Mouse (Mus musculus): ENCODE results near the gene Gm12248. TPM values are rescaled to one million over a fixed set of nuclear protein-coding genes. Genes with fewer than 3 reads are reported as not detected.
A peak's percentile ranks its signal among the peaks of the same experiment; 100 is the strongest.
"Not testable (repeated sequence)": the region's sequence is repeated elsewhere in the genome, so short reads cannot be mapped to it uniquely, and the experiment has no call there.

Gene Gm12248
- polyA plus RNA-seq, 1 experiment from 2014 or later = not detected

DNA sequence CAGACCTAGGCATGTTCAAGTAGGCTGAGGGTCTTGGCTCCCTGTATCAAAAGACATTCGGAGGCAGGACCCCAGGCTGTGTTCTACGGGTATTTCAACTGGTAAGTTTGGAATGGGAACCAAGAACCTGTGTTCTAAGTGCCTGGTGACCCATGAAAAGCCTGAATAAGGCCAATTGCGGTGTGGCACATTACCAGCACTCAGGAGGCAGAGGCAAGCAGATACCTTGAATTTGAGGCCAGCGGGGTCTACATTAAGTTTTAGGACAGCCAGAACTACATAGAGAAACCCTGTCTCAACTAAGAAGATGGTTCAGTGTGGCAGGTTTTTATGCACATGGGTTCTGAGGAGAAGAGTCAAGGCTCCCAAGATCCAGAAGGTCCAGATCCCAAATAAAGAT lies 27.9 kb downstream of the Gm12248 start:
- Histone ChIP-seq H3K9ac (no peak overlapping the region), H3K4me2 (no peak overlapping the region), H3K27me3 (replicated peaks) (no peaks in the 10 kb centered on the region), H3K4me1 (peaks cover 7% of the 10 kb centered on the region; the same call in 1 of the 2 replicates), H3K27ac (no peak overlapping the region), H3K4me3 (replicated peaks) (no peak overlapping the region), H3K9me3 (no peaks in the 10 kb centered on the region), H3K36me3 (peaks cover 14% of the 10 kb centered on the region)
- no peak for ATAC-seq (ENCODE audit: insufficient read depth, low FRiP score, low read depth)
- WGBS = 87% methylated on average over 4 of the region's 4 CpGs

DNA sequence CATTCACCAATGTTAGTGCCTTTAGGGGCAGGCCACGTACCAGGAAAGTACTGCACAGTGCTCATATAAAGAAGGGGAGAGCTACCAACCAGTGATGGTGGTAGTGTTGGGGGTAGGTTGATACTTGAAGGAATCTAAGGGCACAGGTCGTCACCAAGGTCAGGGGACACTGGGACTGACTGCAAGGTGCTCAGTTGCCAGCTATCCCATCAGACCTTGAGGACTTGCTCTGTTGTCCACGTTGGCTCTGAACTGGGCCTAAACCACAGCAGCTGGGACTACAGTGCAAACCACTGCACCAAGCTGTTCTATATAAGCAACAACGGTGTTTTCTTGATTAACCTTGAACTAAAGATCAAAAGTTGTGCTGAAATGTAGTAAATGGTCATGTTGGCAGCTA lies 30.3 kb downstream of the Gm12248 start:
- 82% methylated on average over 4 of the region's 4 CpGs for WGBS
- ATAC-seq (ENCODE audit: insufficient read depth, low FRiP score, low read depth) = no peak

DNA sequence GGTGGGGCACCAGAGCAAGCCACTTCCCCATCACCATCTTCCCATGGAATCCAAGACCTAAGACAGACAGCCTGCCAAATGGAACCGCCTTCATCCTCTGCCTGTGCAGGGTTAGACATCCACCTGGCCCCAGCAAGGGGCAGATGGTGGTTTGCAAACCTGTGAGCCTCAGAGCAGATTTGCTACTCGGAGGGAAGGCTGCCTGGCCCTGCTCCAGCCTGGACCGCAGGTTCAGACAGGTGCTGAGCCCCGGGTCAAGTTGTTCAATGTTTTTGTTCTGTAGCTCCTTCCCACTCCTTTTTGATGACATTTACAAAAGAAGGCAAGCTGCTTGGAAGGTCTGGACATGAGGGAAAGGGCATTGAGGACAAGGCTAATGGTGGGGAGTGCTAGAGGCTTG lies 31.7 kb downstream of the Gm12248 start:
- H3K36me3 ChIP-seq = peaks cover 42% of the 10 kb centered on the region
- H3K4me1 ChIP-seq; H3K9ac ChIP-seq; H3K9me3 ChIP-seq; H3K27ac ChIP-seq; ATAC-seq (ENCODE audit: insufficient read depth, low FRiP score, low read depth); H3K4me3 ChIP-seq (replicated peaks); H3K27me3 ChIP-seq (replicated peaks); H3K4me2 ChIP-seq: not testable (repeated sequence)
- 82% methylated on average over 4 of the region's 4 CpGs for WGBS

More for the DNA sequence above, 30.3 kb downstream of the Gm12248 start:
- Histone ChIP-seq H3K27me3 (replicated peaks) (no peaks in the 10 kb centered on the region), H3K27ac (no peak overlapping the region), H3K4me1 (peaks cover 7% of the 10 kb centered on the region; the same call in 1 of the 2 replicates), H3K9me3 (no peaks in the 10 kb centered on the region), H3K4me2 (no peak overlapping the region), H3K9ac (no peak overlapping the region), H3K36me3 (peaks cover 32% of the 10 kb centered on the region), H3K4me3 (replicated peaks) (no peak overlapping the region)

DNA sequence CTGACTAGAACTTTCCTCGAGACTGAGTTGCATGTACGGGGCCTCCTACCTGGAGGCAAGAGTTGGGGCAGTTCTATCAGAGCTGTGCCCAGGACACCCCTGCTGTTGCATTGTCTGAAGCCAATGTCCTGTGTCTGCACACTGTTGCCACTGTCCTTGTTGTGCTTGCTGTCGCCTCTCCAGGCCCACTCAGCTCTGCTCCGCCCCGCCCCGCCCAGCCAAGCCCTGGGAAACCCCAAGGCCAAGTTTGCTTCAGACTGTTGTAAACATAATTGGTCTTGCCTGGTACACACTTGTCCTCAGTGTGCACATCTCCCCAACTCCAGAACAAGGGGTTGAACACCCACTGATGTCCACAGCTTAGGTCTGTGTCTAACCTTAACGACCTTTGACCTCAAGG lies 33.2 kb downstream of the Gm12248 start:
- 87% methylated on average over 7 of the region's 7 CpGs for WGBS
- ATAC-seq (ENCODE audit: insufficient read depth, low FRiP score, low read depth); H3K27me3 ChIP-seq (replicated peaks); H3K4me1 ChIP-seq; H3K4me2 ChIP-seq; H3K4me3 ChIP-seq (replicated peaks); H3K27ac ChIP-seq; H3K9ac ChIP-seq; H3K9me3 ChIP-seq: not testable (repeated sequence)
- peaks cover 51% of the 10 kb centered on the region for H3K36me3 ChIP-seq

DNA sequence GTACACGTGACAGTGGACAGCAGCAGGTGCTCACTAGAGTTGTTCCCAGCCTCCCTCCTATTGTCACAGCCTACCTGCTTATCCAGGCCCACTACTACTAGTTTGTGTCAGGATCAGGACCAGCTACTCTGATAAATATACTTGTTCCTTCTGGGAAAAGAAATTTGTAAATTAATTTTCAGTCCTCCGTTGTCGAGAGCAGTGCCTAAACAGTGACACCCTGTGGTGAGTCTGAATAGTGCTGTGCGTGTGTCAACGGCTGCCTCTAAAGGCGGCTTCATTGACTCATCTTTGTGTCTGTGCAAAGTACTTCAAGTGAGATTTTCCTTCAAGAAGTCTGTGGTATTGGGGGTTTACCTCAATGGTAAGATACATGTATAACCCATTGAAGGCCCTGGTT lies 35.5 kb downstream of the Gm12248 start:
- ATAC-seq (ENCODE audit: insufficient read depth, low FRiP score, low read depth) = no peak

DNA sequence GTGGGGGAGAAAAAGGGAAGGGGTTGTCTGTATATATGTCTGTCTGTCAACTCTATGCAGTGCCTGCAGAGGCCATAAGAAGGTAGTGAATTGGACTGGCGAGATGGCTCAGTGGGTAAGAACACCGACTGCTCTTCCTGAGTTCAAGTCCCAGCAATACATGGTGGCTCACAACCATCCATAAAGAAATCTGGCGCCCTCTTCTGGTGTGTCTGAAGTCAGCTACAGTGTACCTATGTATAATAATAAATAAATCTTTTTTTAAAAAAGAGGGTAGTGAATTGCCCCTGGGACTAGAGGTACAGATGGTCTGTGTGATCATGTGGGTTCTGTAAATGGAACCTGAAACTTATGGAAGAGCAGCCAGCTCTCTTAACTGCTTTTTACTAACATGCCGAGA lies 46.5 kb downstream of the Gm12248 start:
- Histone ChIP-seq H3K36me3 (peaks cover 41% of the 10 kb centered on the region), H3K27ac (no peak overlapping the region), H3K27me3 (replicated peaks) (no peaks in the 10 kb centered on the region), H3K4me3 (replicated peaks) (no peak overlapping the region), H3K9ac (no peak overlapping the region), H3K4me2 (no peak overlapping the region), H3K9me3 (no peaks in the 10 kb centered on the region), H3K4me1 (0 out of 2 replicates have a peak, but pooled peaks cover 5% of the 10 kb centered on the region)
- ATAC-seq (ENCODE audit: insufficient read depth, low FRiP score, low read depth) = no peak
- WGBS = 77% methylated on average over 4 of the region's 4 CpGs

More for the DNA sequence above, 35.5 kb downstream of the Gm12248 start:
- WGBS = 53% methylated on average over 6 of the region's 6 CpGs
- H3K27me3 ChIP-seq (replicated peaks) = no peaks in the 10 kb centered on the region
- H3K9me3 ChIP-seq = no peaks in the 10 kb centered on the region
- no peak overlapping the region for H3K27ac ChIP-seq
- peaks cover 64% of the 10 kb centered on the region for H3K36me3 ChIP-seq
- no peak overlapping the region for H3K4me2 ChIP-seq
- H3K4me3 ChIP-seq (replicated peaks) = no peak overlapping the region
- no peaks in the 10 kb centered on the region for H3K4me1 ChIP-seq
- H3K9ac ChIP-seq = no peak overlapping the region

DNA sequence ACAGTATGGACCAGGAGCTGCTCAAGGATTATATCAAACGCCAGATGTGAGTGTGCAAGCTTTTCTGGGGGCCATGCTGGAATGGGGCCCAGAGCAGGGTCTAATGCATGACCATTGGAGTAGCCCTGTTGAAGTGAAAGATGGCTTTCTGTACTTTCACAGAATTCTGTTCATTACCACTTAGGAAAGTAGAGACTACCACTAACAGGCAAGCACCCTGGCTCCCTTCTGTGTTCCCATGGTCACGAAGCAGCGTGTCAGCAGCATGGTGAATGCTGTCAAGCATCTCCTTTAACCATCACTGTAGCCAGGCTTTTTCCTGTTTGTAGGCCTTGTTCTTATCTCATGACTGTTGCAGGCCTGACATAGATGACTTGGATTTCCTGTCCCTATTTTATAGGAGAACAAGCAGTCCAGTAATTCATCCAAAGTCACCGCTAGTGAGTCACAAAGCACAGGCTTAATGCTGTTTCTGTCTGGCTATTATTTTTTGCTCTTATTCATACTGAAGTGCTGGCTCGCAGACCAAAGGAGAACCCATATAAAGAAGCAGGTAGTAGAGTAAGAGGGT lies 50.0 kb downstream of the Gm12248 start:
- Histone ChIP-seq H3K9ac (no peak overlapping the region), H3K4me1 (0 out of 2 replicates have a peak, but pooled peaks cover 9% of the 10 kb centered on the region), H3K27ac (no peak overlapping the region; the same call in 1 of the 2 replicates), H3K27me3 (replicated peaks) (no peaks in the 10 kb centered on the region), H3K4me3 (replicated peaks) (no peak overlapping the region), H3K4me2 (no peak overlapping the region), H3K36me3 (peaks cover 16% of the 10 kb centered on the region), H3K9me3 (no peaks in the 10 kb centered on the region)
- 79% methylated on average over 5 of the region's 5 CpGs for WGBS
- no peak for ATAC-seq (ENCODE audit: insufficient read depth, low FRiP score, low read depth)

DNA sequence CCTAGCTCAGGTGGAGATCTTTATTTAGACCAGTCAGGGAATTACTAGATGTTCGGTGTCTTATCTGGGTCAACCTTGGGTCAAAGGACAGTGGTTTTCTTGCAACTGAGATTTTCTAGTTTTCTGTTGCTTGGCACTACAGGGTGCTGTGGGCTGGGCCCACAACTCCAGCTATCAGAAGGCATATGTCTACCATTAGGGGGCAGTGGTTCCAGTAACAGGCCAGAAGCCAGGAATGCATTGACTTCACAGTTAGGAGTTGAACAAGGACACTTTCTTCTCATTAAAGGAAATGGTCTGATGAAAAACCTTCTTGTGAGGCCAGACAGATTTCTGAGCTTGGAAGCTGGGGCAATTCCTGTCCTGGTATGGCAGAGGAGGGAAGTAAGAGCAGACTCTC lies 53.9 kb downstream of the Gm12248 start:
- WGBS = 63% methylated on average over 1 of the region's 1 CpGs
- Histone ChIP-seq H3K4me2 (no peak overlapping the region), H3K4me1 (0 out of 2 replicates have a peak, but pooled peaks cover 12% of the 10 kb centered on the region), H3K9me3 (no peaks in the 10 kb centered on the region), H3K9ac (no peak overlapping the region), H3K36me3 (0 out of 2 replicates have a peak, but pooled peaks cover 3% of the 10 kb centered on the region), H3K4me3 (replicated peaks) (no peak overlapping the region), H3K27ac (no peak overlapping the region), H3K27me3 (replicated peaks) (no peaks in the 10 kb centered on the region)
- no peak for ATAC-seq (ENCODE audit: insufficient read depth, low FRiP score, low read depth)

DNA sequence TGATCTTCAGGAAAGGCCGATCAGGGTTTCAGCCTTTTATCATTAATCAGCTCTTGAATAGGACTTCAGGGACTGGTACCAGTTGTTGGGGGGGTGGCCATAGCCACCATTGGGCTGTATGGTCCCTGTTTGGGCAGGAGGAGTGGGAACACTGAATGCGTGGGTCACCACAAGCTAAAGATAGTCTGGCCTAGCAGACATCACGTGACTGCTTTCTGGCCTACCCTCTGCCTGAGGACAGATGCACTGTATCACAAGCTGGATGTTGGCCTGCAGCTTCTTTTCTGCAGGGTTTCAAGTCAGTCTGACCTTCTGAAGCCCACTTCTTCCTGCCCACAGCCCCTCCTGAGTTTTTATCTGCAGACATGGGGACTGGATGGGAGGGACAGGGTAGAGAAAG lies 59.3 kb downstream of the Gm12248 start:
- no peak for ATAC-seq (ENCODE audit: insufficient read depth, low FRiP score, low read depth)
- Histone ChIP-seq H3K4me2 (no peak overlapping the region), H3K4me1 (peaks cover 24% of the 10 kb centered on the region), H3K4me3 (replicated peaks) (no peak overlapping the region), H3K9me3 (no peaks in the 10 kb centered on the region), H3K36me3 (no peaks in the 10 kb centered on the region), H3K9ac (no peak overlapping the region), H3K27ac (no peak overlapping the region), H3K27me3 (replicated peaks) (no peaks in the 10 kb centered on the region)
- 62% methylated on average over 3 of the region's 3 CpGs for WGBS

DNA sequence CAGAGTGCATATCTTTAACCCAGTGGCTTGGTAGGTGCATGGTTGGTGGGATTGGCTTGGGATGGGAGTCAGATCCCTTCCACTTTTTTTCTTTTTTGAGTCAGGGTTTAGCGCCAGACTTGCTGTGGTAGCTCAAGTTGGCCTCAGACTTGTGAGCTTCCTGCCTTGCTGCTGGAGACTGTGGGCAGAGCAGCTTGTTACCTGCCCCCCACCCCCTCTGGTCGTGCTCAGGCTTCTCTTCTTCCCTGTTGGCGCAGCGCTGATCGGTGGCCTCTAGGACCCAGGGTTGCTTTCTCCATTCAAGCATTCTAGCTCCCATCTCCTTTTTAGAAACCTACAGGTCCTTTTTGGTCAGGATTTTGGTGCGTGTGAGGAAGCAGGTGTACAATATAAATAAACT lies 61.8 kb downstream of the Gm12248 start:
- WGBS = 63% methylated on average over 6 of the region's 6 CpGs
- Histone ChIP-seq H3K9ac (no peak overlapping the region), H3K9me3 (no peaks in the 10 kb centered on the region), H3K4me3 (replicated peaks) (no peak overlapping the region), H3K27ac (no peak overlapping the region), H3K36me3 (no peaks in the 10 kb centered on the region), H3K4me2 (no peak overlapping the region), H3K4me1 (peaks cover 32% of the 10 kb centered on the region), H3K27me3 (replicated peaks) (no peaks in the 10 kb centered on the region)
- ATAC-seq (ENCODE audit: insufficient read depth, low FRiP score, low read depth) = no peak

DNA sequence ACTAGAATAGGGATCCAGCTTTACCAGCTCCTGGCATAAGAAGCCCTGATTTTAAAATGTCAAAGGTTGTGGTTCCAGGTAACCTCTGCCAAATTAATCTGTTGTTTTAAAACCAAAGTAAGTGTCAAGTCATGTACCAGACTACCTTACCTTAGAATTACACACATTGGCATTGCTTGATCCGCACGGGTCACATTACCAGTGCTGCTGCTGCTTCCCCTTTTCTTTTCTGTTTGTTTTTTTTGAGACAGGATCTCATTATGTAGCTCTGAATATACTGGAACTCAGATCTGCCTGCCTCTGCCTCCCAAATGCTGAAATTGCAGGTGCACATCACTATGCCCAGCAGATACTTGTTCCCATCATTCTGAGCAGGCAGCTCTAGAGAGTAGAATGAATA lies 63.1 kb downstream of the Gm12248 start:
- ATAC-seq (ENCODE audit: insufficient read depth, low FRiP score, low read depth) = no peak
- H3K4me1 ChIP-seq = peaks cover 32% of the 10 kb centered on the region

DNA sequence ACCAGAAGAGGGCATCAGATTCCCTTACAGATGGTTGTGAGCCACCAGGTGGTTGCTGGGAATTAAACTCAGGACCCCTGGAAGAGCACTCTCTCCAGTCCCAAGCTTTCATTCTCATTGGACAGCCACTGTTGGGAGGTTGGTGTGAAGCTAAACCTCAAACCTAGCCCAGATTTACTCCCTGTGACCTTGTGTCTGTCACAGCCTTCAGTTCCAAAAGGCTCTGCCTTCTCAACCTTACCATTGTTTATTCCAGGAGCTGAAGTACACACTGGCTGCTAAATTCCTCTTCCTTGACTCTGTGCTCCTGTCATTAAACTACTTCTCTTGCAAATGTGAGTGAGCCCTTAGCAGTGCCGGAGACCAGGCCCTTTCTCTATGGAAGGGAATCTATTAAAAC lies 64.0 kb downstream of the Gm12248 start:
- Histone ChIP-seq H3K9ac (no peak overlapping the region), H3K27me3 (replicated peaks) (no peaks in the 10 kb centered on the region), H3K4me3 (replicated peaks) (no peak overlapping the region), H3K27ac (no peak overlapping the region), H3K4me2 (no peak overlapping the region), H3K4me1 (peaks cover 29% of the 10 kb centered on the region), H3K36me3 (no peaks in the 10 kb centered on the region), H3K9me3 (no peaks in the 10 kb centered on the region)
- WGBS = 67% methylated on average over 1 of the region's 1 CpGs
- no peak for ATAC-seq (ENCODE audit: insufficient read depth, low FRiP score, low read depth)

More for the DNA sequence above, 63.1 kb downstream of the Gm12248 start:
- H3K27ac ChIP-seq = no peak overlapping the region
- H3K9me3 ChIP-seq = no peaks in the 10 kb centered on the region
- H3K9ac ChIP-seq = no peak overlapping the region
- WGBS = 73% methylated on average over 2 of the region's 2 CpGs
- H3K4me2 ChIP-seq = no peak overlapping the region
- H3K27me3 ChIP-seq (replicated peaks) = no peaks in the 10 kb centered on the region
- H3K36me3 ChIP-seq = no peaks in the 10 kb centered on the region
- H3K4me3 ChIP-seq (replicated peaks) = no peak overlapping the region

DNA sequence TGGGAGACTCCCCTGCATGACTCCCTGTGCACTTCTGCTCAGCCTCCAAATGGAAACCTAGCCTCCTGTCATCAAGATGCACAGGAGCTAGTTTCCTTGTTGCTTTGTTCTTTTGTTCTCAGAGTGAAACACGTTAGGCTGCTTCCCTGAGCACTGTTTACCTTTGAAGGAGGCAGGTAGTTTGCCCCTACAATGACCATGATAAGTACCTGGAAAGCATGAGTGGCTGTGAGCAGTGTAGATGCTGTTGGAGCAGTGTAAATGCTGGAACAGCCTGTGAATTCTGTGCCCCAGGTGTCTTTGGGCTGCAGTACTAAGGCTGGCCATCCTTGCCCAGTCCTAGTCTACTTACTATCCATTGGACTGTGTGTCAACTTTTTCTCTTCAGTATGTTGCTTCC lies 66.1 kb downstream of the Gm12248 start:
- H3K9me3 ChIP-seq = no peaks in the 10 kb centered on the region
- no peak overlapping the region for H3K4me3 ChIP-seq (replicated peaks)
- no peaks in the 10 kb centered on the region for H3K36me3 ChIP-seq
- no peaks in the 10 kb centered on the region for H3K27me3 ChIP-seq (replicated peaks)
- H3K4me1 ChIP-seq = peaks cover 22% of the 10 kb centered on the region
- ATAC-seq (ENCODE audit: insufficient read depth, low FRiP score, low read depth) = peak; percentile 59; the same call in 1 of the 2 replicates
- H3K4me2 ChIP-seq = no peak overlapping the region
- H3K9ac ChIP-seq = no peak overlapping the region
- peak overlapping the region; percentile 67 for H3K27ac ChIP-seq
- WGBS = 59% methylated on average over 1 of the region's 1 CpGs
